Mouse (Mus musculus): ENCODE results near the gene Eef1b2.

Gene Eef1b2

GRCm38 (mm10) chr1:63195848-63196512 lies 19.4 kb downstream of the Eef1b2 start:
- DNase-seq, result no peak

GRCm38 (mm10) chr1:63199387-63199786 lies 22.8 kb downstream of the Eef1b2 start:
- DNase-seq, result no peak

GRCm38 (mm10) chr1:63200322-63200721 lies 23.7 kb downstream of the Eef1b2 start:
- no peak for DNase-seq

GRCm38 (mm10) chr1:63201672-63202071 lies 25.0 kb downstream of the Eef1b2 start:
- DNase-seq, result no peak

GRCm38 (mm10) chr1:63203471-63203870 lies 26.8 kb downstream of the Eef1b2 start:
- no peak for DNase-seq

- no peak for DNase-seq
These were observed 27.5 kb downstream of the Eef1b2 start for GRCm38 (mm10) chr1:63203950-63204659.

GRCm38 (mm10) chr1:63204660-63205394 lies 28.2 kb downstream of the Eef1b2 start:
- no peak for DNase-seq

- DNase-seq, result no peak
These were observed 31.0 kb downstream of the Eef1b2 start for GRCm38 (mm10) chr1:63207607-63208006.

- no peak for DNase-seq
These were observed 33.4 kb downstream of the Eef1b2 start for GRCm38 (mm10) chr1:63209861-63210529.

GRCm38 (mm10) chr1:63213478-63214270 lies 37.0 kb downstream of the Eef1b2 start:
- DNase-seq, result no peak

GRCm38 (mm10) chr1:63214271-63214558 lies 37.6 kb downstream of the Eef1b2 start, which contains the start of gene Gpr1:
Gene Gpr1, minus strand, starts transcription at chr1:63214543.
- DNase-seq, result no peak

- no peak for DNase-seq
These were observed 38.0 kb downstream of the Eef1b2 start for GRCm38 (mm10) chr1:63214631-63215030.

- no peak for DNase-seq
These were observed 42.7 kb downstream of the Eef1b2 start for GRCm38 (mm10) chr1:63219277-63219676.

GRCm38 (mm10) chr1:63225009-63225408 lies 48.4 kb downstream of the Eef1b2 start:
- no peak for DNase-seq

GRCm38 (mm10) chr1:63225890-63226289 lies 49.3 kb downstream of the Eef1b2 start:
- no peak for DNase-seq

GRCm38 (mm10) chr1:63227241-63227640 lies 50.6 kb downstream of the Eef1b2 start:
- DNase-seq, result no peak
